Mouse (Mus musculus): Measurements from ENCODE around the gene Rbm33. TPM values are rescaled to one million over a fixed set of nuclear protein-coding genes. Genes with fewer than 3 reads are reported as not detected.

The Rbm33 gene
- 10 to 100 TPM; 32.2 to 37.0 TPM for total RNA-seq (2021)
- long read RNA-seq, experiment 1, full-length matches to known transcripts, result 9 of 22 reads
- long read RNA-seq, experiment 1, partial matches to known transcripts, result 9 of 22 reads
- long read RNA-seq, experiment 1, other reads (novel, unspliced or antisense), result 4 of 22 reads
- long read RNA-seq, experiment 2, full-length matches to known transcripts, result 11 of 23 reads
- long read RNA-seq, experiment 2, partial matches to known transcripts, result 8 of 23 reads
- long read RNA-seq, experiment 2, other reads (novel, unspliced or antisense), result 4 of 23 reads

- peak; percentile 82 for DNase-seq (ENCODE audit: low spot score)
Observed at GRCm38 (mm10) chr5:28316722-28317245, at the start of gene Rbm33. Gene Rbm33 (plus strand): TSS chr5:28317121.

GRCm38 (mm10) chr5:28267576-28267975 is 49.3 kb upstream of the Rbm33 start:
- no peak for DNase-seq (ENCODE audit: low spot score)

GRCm38 (mm10) chr5:28269469-28269991 is 47.4 kb upstream of the Rbm33 start:
- DNase-seq (ENCODE audit: low spot score), result no peak

- no peak for DNase-seq (ENCODE audit: low spot score)
Observed at GRCm38 (mm10) chr5:28272836-28273235, 44.1 kb upstream of the Rbm33 start.

GRCm38 (mm10) chr5:28277279-28277678 is 39.6 kb upstream of the Rbm33 start:
- no peak for DNase-seq (ENCODE audit: low spot score)

GRCm38 (mm10) chr5:28289111-28289510 is 27.8 kb upstream of the Rbm33 start:
- DNase-seq (ENCODE audit: low spot score), result no peak

GRCm38 (mm10) chr5:28290630-28291029 is 26.3 kb upstream of the Rbm33 start:
- DNase-seq (ENCODE audit: low spot score), result no peak

GRCm38 (mm10) chr5:28291118-28291850 is 25.6 kb upstream of the Rbm33 start:
- DNase-seq (ENCODE audit: low spot score), result no peak

GRCm38 (mm10) chr5:28292281-28292680 is 24.6 kb upstream of the Rbm33 start:
- no peak for DNase-seq (ENCODE audit: low spot score)

GRCm38 (mm10) chr5:28293990-28294389 is 22.9 kb upstream of the Rbm33 start:
- peak; percentile 84 for DNase-seq (ENCODE audit: low spot score)

GRCm38 (mm10) chr5:28298161-28298560 is 18.8 kb upstream of the Rbm33 start:
- DNase-seq (ENCODE audit: low spot score), result no peak

- no peak for DNase-seq (ENCODE audit: low spot score)
Observed at GRCm38 (mm10) chr5:28298693-28299092, 18.2 kb upstream of the Rbm33 start.

GRCm38 (mm10) chr5:28299346-28299745 is 17.6 kb upstream of the Rbm33 start:
- no peak for DNase-seq (ENCODE audit: low spot score)

GRCm38 (mm10) chr5:28302671-28303070 is 14.2 kb upstream of the Rbm33 start:
- no peak for DNase-seq (ENCODE audit: low spot score)

- DNase-seq (ENCODE audit: low spot score), result no peak
Observed at GRCm38 (mm10) chr5:28304551-28304950, 12.4 kb upstream of the Rbm33 start.

- no peak for DNase-seq (ENCODE audit: low spot score)
Observed at GRCm38 (mm10) chr5:28315526-28315925, 1.4 kb upstream of the Rbm33 start.

GRCm38 (mm10) chr5:28316151-28316721 is 685 bp upstream of the Rbm33 start:
- DNase-seq (ENCODE audit: low spot score), result no peak

- DNase-seq (ENCODE audit: low spot score), result no peak
Observed at GRCm38 (mm10) chr5:28317253-28317916, 464 bp downstream of the Rbm33 start.

- DNase-seq (ENCODE audit: low spot score), result no peak
Observed at GRCm38 (mm10) chr5:28317917-28318267, 971 bp downstream of the Rbm33 start.

- no peak for DNase-seq (ENCODE audit: low spot score)
Observed at GRCm38 (mm10) chr5:28318671-28319070, 1.8 kb downstream of the Rbm33 start.

GRCm38 (mm10) chr5:28321769-28322168 is 4.8 kb downstream of the Rbm33 start:
- no peak for DNase-seq (ENCODE audit: low spot score)

- DNase-seq (ENCODE audit: low spot score), result no peak
Observed at GRCm38 (mm10) chr5:28322189-28322588, 5.3 kb downstream of the Rbm33 start.

All from gastrocnemius, adult 18-20 months (tissue).